Mouse (Mus musculus) testis, postnatal 14 days (tissue): ENCODE data around the gene Mtg2.

Experiments used
- DNase-seq: peaks from one replicate; pipeline ENCODE4 v3.0.0; 2021; ENCODE audit warnings: low spot score

Gene Mtg2

DNA sequence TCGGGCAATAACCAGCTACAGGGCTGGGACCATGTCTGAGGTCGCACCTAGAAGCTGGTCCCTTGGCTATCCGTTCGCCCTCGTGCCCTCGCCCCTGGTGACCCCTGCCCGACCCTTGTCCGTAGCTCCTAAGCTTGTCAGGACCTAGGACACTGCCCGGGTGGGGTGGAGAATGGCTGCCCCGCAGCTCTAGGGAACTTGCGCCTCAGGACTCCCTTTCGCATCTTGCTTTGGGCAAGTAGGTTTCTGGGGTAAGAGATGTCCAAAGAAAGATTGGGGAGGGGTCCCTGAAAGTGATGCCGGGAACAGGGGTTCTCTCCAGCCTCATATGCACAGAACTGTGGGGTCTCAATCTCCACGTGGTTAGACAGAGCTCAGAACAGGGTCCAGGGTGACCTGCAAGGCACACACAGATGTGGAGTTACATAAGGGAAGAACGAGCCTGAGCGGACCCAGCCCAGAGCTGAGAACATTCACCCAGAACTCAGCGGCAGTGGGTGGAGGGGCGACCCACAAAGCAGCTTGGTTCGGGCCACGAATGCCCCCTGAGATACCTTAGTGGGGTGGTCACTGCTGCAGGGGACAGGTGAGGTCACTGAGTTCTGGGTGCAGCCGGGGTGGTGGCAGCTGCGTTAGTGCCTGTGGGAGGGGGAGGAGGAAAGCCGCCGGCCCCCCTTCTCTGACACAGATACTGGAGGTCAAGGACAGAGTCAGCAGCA lies 34.4 kb downstream of the Mtg2 start:
- DNase-seq, result no peak

DNA sequence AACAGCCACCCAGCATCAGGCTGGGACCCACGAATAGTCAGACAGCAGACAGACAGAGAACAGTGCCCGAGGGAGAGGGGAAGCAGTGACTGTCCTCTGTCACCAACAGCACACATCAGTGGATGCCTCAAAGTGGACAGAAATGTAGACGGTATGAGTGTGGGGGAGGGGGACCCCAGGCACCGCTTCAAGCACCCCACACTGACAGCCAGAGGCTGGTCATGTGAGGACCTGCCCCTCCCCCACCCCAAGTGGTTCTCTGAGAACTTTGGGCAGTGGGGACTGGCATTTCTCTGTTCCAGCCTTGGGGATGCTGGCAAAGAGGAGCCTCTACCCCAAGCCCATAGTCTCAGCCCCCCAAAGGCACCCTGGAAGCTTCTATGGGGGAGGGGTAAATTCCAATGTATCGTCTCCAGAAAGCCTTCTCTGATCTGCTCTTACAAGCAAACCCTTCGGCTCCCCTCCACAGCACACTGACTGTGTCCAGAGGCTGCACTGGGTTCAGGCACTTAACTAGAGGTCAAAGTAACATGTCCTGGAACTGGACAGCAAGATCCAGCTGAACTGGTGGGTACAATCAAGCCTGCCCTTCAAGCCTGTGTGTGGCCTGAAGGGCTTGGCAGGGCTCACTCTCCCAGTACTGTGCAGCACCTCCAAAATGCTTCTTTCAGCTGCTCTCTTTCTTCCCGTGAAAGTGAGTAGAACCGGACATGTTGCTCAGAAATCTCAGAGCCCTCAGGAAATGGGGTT lies 35.2 kb downstream of the Mtg2 start:
- no peak for DNase-seq

DNA sequence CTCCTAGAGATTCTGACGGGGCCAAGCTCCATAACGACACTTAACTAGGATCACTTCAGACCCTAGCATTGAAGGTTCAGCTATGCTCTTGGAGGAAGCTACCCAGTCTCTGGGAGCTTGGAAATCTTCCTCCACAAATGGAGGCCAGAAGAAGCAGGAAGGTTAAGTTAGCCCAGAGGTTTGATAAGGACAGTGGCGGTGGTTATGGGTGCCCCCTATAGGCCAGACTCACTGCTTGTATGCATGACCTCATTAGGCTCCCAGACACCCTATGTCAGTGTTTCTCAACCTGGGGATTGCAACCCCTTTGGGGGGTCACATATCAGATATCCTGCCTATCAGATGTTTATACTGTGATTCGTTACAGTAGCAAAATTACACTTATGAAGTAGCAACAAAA lies 36.7 kb downstream of the Mtg2 start:
- DNase-seq, result no peak

DNA sequence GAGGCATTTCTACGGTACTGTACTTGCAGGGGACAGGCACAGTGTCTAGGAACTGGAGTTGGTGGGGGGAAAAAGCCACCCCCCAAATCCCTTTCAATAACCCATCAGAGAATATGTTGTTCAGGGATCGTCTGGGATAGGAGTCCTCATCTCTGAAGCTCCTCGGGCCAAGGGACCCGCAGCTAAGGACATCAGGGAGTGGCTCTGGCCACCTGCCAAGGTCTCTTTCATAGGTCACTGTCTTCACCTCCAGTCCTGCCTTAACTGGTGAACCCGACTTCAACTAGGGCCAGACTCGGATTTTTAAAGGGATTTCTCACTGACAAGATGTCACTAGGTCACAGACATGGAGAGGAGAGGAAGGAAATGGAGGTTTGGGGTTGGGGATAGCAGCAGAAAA lies 37.9 kb downstream of the Mtg2 start:
- DNase-seq, result no peak

DNA sequence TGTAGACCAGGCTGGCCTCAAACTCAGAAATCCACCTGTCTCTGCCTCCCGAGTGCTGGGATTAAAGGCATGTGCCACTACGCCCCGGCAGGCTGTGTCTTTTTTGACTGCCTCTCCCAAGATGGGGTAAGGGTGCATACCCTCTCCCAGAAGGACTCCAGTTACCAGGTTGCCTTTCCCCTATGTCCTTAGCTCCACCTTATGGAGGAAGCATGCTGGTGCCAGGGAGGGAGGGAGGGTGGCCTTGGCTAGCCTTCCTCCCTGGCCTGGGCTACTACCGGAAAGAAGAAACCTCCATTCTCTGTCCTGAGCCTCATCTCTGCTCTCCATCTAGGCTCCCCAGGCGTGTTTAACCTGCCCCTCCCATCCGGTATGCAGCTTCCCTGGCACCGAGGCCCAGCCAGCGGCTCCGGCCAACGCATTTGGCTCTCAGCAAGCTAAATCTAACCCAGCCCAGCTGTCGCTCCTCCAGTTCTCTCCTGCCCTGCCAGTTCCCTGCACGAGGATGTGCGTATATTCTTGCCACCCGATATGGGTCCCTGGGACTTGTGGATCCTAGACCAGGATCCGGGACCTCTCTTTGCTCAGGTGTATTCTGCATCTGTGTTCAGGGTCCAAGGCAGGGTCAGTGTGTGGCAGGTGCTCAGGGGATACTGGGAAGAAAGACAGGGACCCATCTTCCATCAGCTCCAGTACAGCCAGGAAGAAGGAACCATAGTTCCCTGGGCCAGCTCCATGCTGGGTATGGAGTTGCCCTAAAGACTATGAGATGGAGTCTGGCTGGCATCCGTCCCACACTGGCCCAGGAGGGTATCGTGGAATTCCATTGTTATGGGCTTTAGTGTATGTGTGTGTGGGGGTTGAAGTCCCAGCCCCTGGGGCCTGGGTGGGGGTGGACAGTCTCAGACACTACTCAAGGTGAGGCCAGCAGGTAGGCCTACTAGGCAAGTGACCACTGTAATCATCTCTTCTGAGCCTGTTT lies 43.8 kb downstream of the Mtg2 start:
- no peak for DNase-seq

DNA sequence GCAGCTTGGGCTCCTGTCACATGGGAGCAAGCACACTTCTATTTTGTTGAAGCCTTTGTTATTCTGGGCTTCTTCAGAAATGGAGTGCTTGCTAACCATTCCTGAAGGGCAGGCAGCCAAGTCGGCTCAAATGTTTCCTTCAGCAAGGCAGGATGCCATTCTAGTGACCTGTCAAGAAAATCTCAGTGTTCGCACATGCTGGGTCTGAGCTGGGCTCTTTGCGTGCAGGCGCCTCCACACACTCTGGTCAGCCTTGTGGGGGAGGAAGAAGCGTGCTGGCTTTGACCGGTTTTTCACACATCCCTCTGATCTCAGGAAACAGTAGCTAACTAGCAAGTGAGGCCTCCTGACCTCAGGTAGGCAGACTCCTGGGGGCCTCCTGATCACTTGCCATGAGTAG lies 44.9 kb downstream of the Mtg2 start:
- no peak for DNase-seq

DNA sequence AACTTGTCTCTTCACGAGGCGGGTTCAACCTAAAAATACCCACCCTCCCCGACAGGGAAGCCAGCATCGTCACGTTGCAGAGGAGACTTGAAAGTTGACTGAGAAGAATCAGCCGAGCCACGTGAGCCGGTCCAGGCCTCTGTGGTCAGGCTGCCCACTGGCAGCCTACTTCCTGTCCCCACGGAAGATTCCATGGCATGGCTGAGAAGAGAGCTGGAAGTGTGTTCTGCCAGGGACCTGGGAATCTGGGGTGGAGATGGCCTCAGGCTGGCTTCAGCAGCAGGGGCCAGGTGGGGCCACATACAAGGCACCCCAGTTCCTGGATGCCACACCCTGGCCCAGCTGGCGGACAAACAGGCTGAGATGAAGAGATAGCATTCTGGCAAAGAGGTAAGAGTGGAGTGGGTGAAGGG lies 45.7 kb downstream of the Mtg2 start:
- DNase-seq, result no peak

DNA sequence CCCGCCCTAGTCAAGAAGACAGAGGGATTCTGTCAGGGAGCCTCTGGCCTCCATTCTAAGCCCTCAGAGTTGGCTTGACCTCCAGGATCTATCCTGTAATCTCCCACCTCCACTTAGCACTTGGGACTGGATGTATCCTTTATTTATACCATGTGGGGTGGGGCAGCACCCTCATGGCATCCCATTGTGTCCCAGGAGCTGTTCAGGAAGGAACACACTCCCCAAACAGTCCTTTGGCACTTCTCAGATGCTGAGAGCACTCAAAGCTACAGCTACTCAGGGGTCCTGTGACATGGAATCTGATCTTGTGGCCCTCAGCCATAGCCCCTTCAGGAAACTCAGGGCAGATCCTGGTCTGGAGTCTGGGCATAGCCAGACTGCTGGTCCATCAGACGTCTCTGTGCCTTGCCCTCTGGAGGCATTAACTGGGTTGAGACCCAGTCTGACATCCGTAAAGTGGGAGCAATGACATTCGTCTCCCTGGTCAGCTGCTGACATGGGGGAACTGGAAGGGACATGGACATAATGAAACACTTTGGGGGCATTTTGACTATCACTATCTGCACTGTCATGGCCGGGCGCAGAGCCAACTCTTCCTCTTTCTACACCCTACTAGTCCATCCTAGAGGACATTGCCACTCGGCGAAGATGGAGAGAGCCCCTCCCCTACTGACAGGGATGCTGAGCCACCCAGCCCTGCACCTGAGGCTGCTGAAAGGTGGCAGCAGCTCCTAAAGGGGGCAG lies 46.5 kb downstream of the Mtg2 start:
- no peak for DNase-seq

DNA sequence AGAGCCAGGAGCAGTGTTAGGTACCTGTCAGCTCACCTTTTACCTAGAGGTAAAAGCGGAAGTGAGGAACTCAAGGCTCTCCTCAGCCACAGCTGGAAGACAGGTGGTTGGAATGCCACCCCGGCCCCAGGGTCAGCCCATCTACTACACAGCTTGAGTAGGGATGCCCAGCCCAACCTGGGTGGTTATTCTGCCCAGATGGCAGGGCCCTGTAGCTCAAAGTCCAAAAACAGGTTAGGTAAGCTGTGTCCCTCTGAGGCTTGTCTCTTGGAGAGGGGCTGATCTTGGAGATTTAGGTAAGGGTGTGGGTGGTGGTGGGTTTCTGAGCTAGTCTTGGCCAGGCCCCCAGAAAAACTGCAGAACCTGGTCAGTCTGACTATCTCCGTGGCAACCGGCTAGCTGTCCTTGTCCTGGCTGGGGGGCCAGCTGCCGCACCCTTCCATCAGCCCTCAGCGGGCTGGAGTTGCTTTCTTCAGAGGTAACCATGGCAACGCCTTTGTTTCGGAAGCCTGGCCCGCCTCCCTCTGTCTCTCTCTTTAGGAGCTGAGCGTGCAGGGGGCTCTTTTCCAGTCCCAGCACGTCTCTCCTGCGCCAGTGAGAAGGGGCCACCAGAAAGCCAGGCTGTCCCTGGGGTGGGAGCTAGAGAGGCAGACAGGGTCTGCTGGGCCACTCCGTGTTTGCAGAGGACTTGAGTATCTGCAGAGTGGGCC lies 47.3 kb downstream of the Mtg2 start:
- peak; percentile 48 for DNase-seq

DNA sequence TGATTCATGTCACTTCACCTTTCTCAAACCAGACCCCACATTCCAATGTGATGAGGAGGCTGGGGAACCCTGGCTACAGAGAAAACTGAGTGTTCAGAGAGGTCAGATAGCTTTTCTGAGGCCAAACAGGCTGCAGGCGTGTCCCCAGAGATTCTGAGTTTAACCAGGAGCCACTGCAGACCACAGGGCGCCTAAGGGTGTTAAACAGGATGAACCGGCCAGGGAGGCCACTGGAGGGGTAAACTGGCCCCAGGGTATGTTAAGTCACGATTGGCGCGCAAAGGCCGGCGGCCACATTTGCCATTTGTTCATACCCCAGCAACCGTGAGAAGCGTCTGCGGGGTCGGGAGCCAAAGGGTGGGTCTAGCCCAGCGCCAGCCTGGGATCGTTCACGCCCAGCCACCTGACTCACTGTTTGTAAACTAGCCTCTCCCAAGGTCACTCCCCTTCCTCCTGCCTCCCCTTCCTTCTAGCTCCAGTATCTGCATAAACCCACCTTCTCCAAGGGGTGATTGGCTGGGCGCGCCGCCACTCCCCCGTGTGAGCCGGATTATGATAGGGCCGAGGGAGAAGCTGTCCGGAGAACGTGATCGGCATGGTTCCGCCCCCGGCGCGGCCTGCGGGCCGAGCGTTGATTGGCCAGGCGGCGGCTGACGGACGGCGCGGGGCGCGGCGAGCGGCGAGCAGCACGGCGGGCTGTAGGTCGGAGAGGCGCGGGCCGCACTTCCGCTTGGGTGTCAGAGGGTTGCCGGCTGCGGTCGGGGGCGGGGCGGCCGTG lies 48.5 kb downstream of the Mtg2 start, which contains the start of gene Osbpl2:
Gene Osbpl2 (plus strand): TSS at position 646 of the 778 bp plus-strand sequence.
- peak; percentile 100 for DNase-seq

DNA sequence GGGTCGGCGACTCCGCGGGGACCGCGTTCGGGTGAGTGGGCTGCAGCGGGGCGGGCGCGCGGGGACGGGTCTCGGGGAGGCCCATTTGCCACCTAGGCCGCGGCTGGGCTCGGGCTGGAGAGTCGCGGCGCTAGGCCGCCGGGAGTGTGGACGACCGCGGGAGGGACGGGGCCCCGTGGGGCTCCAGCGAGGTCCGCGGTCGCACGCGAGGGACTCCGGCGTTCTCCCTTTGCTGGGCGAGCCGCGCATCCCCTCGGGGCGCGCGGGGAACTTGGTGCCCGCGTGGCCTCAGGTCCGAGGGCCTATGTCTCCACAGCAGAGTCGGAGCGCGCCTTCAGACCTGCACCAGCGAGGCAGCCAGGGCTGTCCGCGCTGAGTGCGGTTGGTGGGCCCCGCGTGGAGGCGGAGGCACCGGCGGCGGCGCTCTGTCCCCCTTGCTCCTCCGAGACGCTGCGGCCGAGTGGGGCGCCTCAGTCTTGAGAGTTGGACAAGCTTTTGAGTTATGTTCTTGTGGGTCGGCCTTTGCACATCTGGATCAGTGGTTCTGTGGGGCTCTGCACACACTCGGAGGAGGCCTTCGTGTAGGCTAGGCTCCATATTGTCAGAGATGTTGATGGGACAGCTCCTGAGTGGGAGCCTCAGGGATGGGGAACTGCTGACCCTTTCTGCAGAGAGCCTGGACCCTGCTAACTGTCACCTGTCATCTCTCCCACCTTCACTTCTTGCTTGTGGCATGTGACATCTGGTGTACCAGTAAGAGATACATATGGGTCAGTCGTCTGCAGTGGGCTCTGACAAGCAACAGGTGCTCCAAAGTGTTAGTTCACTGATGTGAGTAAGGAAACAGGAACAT lies 49.3 kb downstream of the Mtg2 start:
- no peak for DNase-seq

DNA sequence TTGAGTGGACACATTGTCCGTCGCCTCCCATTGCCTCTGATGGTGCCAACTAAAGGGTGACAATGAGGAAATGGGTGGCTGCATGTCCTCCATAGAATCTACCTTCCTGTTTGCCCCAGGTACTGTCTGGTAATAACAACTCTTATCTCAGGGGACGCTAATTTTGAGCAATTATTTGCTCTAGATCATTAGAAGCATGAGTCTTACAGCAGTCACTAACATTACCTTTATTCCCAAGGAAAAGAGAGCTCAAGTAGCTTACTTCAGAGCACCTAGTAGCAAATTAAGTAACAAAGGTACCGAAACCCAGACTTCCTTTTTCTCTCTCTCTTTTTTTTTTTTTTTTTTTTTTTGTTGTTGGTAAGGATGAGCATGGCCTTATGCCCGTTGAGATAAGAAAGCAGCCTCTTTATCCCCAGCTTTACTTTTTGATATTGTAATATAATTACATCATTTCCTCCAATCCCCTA lies 49.9 kb downstream of the Mtg2 start:
- no peak for DNase-seq

DNA sequence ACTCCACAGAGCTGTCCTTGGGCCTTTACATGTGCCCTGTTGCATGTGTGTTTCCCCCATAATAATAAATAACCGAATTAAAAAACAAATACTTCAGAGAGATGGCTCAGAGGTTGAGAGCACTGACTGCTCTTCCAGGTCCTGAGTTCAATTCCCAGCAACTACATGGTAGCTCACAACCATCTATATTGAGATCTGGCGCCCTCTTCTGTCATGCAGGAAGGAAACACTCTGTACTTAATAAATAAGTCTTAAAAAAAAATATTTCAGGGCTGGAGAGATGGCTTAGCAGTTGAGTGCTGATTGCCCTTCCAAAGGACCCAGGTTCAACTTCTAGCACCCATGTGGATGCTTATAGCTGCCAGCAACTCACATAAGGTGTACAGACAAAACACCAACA lies 53.8 kb downstream of the Mtg2 start:
- no peak for DNase-seq

DNA sequence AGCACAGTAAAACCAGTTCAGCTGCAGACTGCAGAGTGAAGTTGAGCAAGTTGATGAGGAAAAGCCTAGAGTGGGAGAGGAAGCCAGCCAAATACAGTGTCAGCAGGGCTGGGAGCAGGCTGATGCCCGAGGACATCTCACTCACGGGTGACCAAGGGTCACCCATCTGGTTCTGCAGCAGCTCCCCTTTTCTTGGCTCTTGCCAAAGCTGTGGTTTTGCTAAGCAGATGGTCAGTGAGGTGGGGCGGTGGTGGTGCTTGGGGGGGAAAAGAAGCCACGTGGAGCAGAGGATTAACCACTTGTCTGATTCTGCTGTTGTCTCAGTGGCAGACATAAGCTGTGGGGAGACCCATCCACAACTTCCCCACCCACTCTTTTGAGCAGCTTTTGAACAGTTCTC lies 55.8 kb downstream of the Mtg2 start:
- DNase-seq, result peak; percentile 40

DNA sequence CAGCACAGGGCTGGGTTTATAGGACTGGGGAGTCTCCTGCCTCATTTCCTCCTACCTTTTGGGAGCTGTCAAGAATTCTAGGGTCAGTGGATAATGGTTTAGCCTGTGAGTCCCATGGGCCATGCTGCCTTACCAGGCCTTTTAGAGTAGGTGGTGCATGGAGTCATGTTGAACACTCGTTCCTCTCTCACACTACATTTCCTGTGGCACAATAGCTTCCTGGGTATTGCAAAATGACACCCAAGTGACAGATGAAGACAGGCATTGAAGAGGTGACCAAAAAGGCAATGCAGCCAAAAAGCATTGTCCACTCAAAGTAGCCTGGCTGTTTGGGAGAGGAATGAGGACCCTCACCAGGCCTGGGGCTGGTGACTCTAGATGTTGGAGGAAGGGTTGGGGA lies 57.3 kb downstream of the Mtg2 start:
- no peak for DNase-seq

DNA sequence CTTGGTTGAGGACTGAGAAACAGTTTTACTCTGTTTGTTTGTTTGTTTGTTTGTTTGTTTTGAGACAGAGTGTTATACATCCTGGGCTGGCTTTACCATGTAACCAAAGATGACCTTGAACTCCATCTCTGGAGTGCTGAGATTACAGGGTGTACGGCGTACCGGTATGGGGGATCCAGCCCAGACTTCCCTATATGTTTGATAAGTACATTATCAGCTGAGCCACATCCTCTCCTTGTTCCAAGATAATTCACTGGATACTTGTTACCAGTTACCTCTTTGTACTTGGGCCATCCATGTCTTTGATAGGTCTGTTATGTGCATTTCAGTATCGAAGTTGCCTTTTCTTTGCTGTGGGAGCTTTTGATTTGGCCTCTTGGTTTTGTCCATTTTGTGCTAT lies 62.8 kb downstream of the Mtg2 start:
- no peak for DNase-seq

DNA sequence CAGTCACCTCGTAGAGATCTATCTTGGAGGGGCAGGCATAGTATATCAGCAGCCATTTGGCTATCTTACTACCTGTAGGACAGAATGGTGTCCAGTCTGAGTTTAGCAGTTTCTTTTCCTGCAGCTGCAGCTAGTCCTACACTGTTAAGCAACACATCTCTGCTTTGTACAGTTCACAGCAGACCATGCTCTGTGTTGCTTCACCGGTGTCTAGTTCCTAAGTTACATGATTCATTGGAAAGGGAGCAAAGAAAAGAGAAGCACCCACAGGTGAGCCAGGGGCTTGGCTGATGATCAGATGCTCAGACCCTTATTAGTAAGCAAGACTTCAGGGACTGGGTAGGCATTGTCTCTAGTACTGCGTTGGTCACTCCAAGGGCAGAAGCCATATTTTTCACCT lies 63.5 kb downstream of the Mtg2 start:
- DNase-seq, result no peak

DNA sequence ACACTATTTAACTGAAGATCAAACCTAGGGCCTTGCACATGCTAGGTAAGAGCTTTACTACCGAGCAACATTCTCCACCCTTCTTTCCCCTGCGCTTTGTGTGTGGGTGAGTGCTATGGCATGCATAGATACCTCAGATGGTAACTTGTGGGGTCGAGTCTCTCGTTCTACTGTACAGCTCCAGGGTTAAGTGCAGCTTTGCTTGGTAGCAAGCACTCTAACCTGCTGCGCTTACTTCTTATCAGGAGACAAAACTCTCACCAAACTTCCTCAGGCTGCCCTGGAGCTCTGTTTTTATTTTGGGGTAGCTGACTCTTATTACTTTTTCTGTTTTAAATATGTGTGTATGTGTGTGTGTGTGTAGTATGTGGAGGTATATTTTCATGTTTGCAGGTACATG lies 65.0 kb downstream of the Mtg2 start:
- no peak for DNase-seq
